Mouse (Mus musculus): Measurements from ENCODE around the gene Cacna1s. TPM values are rescaled to one million over a fixed set of nuclear protein-coding genes. Genes with fewer than 3 reads are reported as not detected.

The Cacna1s gene
- polyA plus RNA-seq, 1 experiment = 0.23 TPM

DNA sequence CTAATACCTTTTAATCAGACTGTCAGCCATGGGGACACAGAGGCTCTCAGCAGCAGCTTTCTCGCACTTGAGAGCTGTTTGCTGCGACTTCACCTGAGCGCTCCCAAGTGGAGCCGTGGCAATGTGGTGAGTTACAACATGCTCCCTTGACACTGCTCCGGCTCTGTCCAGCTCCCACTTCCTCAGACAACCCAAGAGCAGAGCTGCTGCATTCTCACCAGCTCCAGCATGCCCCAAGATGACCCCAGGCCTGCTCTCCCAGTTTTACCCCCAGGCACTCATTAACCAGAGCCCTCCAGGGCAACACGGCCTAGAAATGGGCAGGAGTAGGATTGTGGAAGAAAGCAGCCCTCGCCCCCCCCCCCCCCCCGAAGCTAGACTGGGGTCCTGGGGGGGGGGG, 20.9 kb upstream of the Cacna1s start:
- no peaks in the 10 kb centered on the region for H3K79me2 ChIP-seq (ENCODE audit: control insufficient read depth, insufficient read depth)
- H3K4me3 ChIP-seq (ENCODE audit: insufficient read depth, poor library complexity, severe bottlenecking) = no peak overlapping the region
- no peaks in the 10 kb centered on the region for H3K79me3 ChIP-seq (ENCODE audit: low read depth)
- no peaks in the 10 kb centered on the region for H3K36me3 ChIP-seq (ENCODE audit: control insufficient read depth, insufficient read depth)
- no peak overlapping the region for H3ac ChIP-seq (ENCODE audit: control insufficient read depth, insufficient read length, low read depth)
- TF ChIP-seq MYOG (IDR thresholded peaks at IDR 0.05; ENCODE audit: control insufficient read depth, extremely low read depth, insufficient read length) (no peak), FOSL1 (IDR thresholded peaks at IDR 0.05; ENCODE audit: insufficient read depth, low read length, poor library complexity, severe bottlenecking) (no peak), MYOD1 (IDR thresholded peaks at IDR 0.05; ENCODE audit: control insufficient read depth, insufficient read length, low read depth) (no peak), CEBPB (IDR thresholded peaks at IDR 0.05; ENCODE audit: low read depth) (no peak), MAX (IDR thresholded peaks at IDR 0.05) (no peak), CTCF (IDR thresholded peaks at IDR 0.05; ENCODE audit: control insufficient read depth, insufficient read depth, insufficient read length) (no peak), USF1 (IDR thresholded peaks at IDR 0.05; ENCODE audit: low read depth) (no peak)
- no peaks in the 10 kb centered on the region for H3K27me3 ChIP-seq (ENCODE audit: control insufficient read depth, insufficient read depth, insufficient read length)

DNA sequence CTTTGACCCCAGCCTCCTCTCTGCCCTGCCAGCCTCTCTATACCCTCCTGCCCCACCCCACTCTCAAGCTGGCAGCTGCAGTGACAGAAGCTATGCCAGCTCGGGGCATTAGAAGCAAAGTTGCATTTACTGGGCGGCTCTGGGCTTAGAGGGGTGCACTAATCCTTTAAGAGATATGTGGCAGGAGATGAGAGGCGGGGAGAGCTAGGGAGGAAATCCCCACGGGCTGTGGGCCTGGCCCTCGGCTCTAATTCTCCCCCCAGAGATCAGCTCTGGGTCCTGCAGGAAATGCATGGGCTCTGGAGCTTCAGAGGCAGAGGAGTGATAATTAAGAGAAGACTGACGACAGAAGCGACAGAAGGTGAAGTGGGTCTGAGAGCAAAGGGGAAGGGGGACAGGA, 19.6 kb upstream of the Cacna1s start:
- H3K27me3 ChIP-seq (ENCODE audit: control insufficient read depth, insufficient read depth, insufficient read length) = no peaks in the 10 kb centered on the region
- H3K79me3 ChIP-seq (ENCODE audit: low read depth) = no peaks in the 10 kb centered on the region
- TF ChIP-seq CTCF (IDR thresholded peaks at IDR 0.05; ENCODE audit: control insufficient read depth, insufficient read depth, insufficient read length) (no peak), FOSL1 (IDR thresholded peaks at IDR 0.05; ENCODE audit: insufficient read depth, low read length, poor library complexity, severe bottlenecking) (no peak)
- H3K79me2 ChIP-seq (ENCODE audit: control insufficient read depth, insufficient read depth) = no peaks in the 10 kb centered on the region
- H3ac ChIP-seq (ENCODE audit: control insufficient read depth, insufficient read length, low read depth) = no peak overlapping the region
- H3K4me3 ChIP-seq (ENCODE audit: insufficient read depth, poor library complexity, severe bottlenecking) = no peak overlapping the region
- no peaks in the 10 kb centered on the region for H3K36me3 ChIP-seq (ENCODE audit: control insufficient read depth, insufficient read depth)

DNA sequence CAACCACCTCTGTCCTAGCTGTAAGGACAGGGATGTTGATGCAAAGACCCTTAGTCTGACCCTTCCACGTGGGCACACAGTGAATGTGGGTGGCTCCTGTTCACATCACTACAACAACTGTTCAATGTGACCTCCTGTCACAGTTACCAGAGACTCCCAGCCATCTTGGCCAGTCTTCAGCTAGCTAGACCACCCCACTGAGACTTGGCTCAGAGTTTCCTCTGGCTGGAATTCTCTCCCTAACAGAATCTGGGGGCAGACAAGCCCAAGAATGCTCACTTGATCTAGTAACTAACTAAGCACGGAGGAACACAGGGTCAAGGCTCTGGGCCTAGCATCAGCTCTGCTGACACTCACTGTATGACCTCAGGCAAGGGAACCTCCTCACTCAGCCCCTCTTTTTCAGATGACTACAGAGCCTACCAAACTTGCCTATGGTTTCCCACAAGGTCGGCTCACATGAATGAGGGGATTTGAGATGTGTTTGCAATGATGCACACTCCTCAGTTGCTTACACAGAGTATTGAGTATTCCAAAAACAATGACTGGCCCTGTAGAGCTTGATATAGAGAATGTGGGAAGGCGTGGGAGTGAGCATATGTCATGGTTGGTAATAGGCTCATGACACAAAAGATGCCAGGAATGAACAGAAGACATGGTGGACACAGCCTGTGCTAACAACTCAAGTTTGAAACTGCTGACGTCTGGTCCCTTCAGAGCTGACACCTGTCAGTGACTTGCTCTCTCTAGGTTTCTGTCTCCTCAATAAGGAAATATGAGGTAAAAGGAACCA, 13.6 kb upstream of the Cacna1s start:
- H3K27me3 ChIP-seq (ENCODE audit: control insufficient read depth, insufficient read depth, insufficient read length) = no peaks in the 10 kb centered on the region
- no peaks in the 10 kb centered on the region for H3K79me3 ChIP-seq (ENCODE audit: low read depth)
- no peak overlapping the region for H3K4me3 ChIP-seq (ENCODE audit: insufficient read depth, poor library complexity, severe bottlenecking)
- no peak for TF ChIP-seq CTCF (IDR thresholded peaks at IDR 0.05; ENCODE audit: control insufficient read depth, insufficient read depth, insufficient read length)
- no peak for TF ChIP-seq CEBPB (IDR thresholded peaks at IDR 0.05; ENCODE audit: low read depth)
- no peak for TF ChIP-seq MYOD1 (IDR thresholded peaks at IDR 0.05; ENCODE audit: control insufficient read depth, insufficient read length, low read depth)
- no peak for TF ChIP-seq MYOG (IDR thresholded peaks at IDR 0.05; ENCODE audit: control insufficient read depth, extremely low read depth, insufficient read length)
- no peak for TF ChIP-seq FOSL1 (IDR thresholded peaks at IDR 0.05; ENCODE audit: insufficient read depth, low read length, poor library complexity, severe bottlenecking)
- no peaks in the 10 kb centered on the region for H3K36me3 ChIP-seq (ENCODE audit: control insufficient read depth, insufficient read depth)
- H3ac ChIP-seq (ENCODE audit: control insufficient read depth, insufficient read length, low read depth) = no peak overlapping the region
- no peaks in the 10 kb centered on the region for H3K79me2 ChIP-seq (ENCODE audit: control insufficient read depth, insufficient read depth)

DNA sequence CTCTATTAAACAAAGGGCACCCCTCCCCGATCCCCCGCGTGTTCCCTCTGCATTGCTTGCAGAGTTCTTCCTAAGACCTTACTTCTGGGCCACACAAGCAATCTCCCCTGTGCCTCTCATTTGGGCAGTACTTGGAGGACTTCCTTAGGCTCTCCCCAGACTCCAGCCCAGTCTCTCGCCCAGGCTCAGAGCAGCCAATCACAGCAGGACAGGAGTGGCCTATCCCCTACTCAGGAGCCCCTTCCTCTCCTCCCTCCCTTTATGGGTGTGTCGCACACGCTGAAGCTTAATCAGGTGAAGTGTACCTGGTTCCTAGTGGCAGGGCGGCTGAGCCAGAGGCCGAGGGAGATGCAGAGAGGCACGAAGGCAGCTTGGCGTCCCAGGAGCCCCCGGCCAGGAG, 12.1 kb upstream of the Cacna1s start:
- no peaks in the 10 kb centered on the region for H3K79me3 ChIP-seq (ENCODE audit: low read depth)
- no peaks in the 10 kb centered on the region for H3K27me3 ChIP-seq (ENCODE audit: control insufficient read depth, insufficient read depth, insufficient read length)
- no peak overlapping the region for H3K4me3 ChIP-seq (ENCODE audit: insufficient read depth, poor library complexity, severe bottlenecking)
- no peaks in the 10 kb centered on the region for H3K36me3 ChIP-seq (ENCODE audit: control insufficient read depth, insufficient read depth)
- TF ChIP-seq MYOG (IDR thresholded peaks at IDR 0.05; ENCODE audit: control insufficient read depth, extremely low read depth, insufficient read length) (no peak), USF1 (IDR thresholded peaks at IDR 0.05; ENCODE audit: low read depth) (no peak), MAX (IDR thresholded peaks at IDR 0.05) (no peak), CEBPB (IDR thresholded peaks at IDR 0.05; ENCODE audit: low read depth) (no peak), MYOD1 (IDR thresholded peaks at IDR 0.05; ENCODE audit: control insufficient read depth, insufficient read length, low read depth) (no peak), FOSL1 (IDR thresholded peaks at IDR 0.05; ENCODE audit: insufficient read depth, low read length, poor library complexity, severe bottlenecking) (no peak), CTCF (IDR thresholded peaks at IDR 0.05; ENCODE audit: control insufficient read depth, insufficient read depth, insufficient read length) (no peak)
- no peak overlapping the region for H3ac ChIP-seq (ENCODE audit: control insufficient read depth, insufficient read length, low read depth)
- no peaks in the 10 kb centered on the region for H3K79me2 ChIP-seq (ENCODE audit: control insufficient read depth, insufficient read depth)

DNA sequence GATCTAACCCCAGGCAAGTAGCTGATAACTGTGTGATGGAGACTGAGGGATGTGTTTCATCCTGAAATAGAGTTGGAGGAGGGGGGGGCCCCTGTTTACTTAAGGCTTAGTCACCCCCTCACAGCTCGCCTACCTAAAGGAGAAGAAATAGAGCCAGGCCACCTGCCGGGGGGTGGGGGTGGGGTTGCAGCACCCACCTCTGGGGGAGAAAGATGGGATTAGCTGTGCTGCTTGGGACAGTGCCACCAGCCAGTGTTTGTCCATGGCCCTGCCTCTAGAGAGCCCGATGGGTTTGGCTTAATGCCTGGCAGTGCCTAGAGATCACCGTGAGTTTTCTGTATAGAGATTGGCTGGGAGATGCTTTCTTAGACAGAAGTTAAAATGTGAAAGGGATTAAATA, 11.7 kb upstream of the Cacna1s start:
- no peaks in the 10 kb centered on the region for H3K79me3 ChIP-seq (ENCODE audit: low read depth)
- no peak overlapping the region for H3K4me3 ChIP-seq (ENCODE audit: insufficient read depth, poor library complexity, severe bottlenecking)
- no peaks in the 10 kb centered on the region for H3K27me3 ChIP-seq (ENCODE audit: control insufficient read depth, insufficient read depth, insufficient read length)
- no peak overlapping the region for H3ac ChIP-seq (ENCODE audit: control insufficient read depth, insufficient read length, low read depth)
- TF ChIP-seq MYOD1 (IDR thresholded peaks at IDR 0.05; ENCODE audit: control insufficient read depth, insufficient read length, low read depth) (no peak), MAX (IDR thresholded peaks at IDR 0.05) (no peak), CTCF (IDR thresholded peaks at IDR 0.05; ENCODE audit: control insufficient read depth, insufficient read depth, insufficient read length) (no peak), USF1 (IDR thresholded peaks at IDR 0.05; ENCODE audit: low read depth) (no peak), CEBPB (IDR thresholded peaks at IDR 0.05; ENCODE audit: low read depth) (no peak), FOSL1 (IDR thresholded peaks at IDR 0.05; ENCODE audit: insufficient read depth, low read length, poor library complexity, severe bottlenecking) (no peak)
- no peaks in the 10 kb centered on the region for H3K36me3 ChIP-seq (ENCODE audit: control insufficient read depth, insufficient read depth)
- H3K79me2 ChIP-seq (ENCODE audit: control insufficient read depth, insufficient read depth) = no peaks in the 10 kb centered on the region

DNA sequence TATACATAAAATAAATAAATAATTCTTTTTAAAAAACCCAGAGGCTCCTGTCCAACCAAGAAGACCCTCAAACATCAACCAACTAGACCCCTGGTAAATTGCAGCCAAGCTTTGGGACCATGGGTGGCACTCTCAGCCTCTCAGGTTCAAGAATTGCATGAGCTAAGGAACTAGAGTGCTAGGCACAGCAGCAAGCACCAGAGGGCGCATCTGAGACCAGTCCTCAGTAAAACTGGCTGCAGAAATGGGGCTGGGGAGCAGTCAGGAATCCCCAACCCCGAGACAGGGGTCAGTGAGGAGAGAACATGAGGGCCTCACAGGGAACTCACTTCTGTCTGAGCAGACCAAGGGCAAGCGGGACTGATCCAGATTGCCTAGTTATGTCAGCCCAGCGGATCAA, 6.8 kb upstream of the Cacna1s start:
- Histone ChIP-seq H3K27me3 (ENCODE audit: control insufficient read depth, insufficient read depth, insufficient read length) (no peaks in the 10 kb centered on the region), H3K4me3 (ENCODE audit: insufficient read depth, poor library complexity, severe bottlenecking) (no peak overlapping the region), H3K36me3 (ENCODE audit: control insufficient read depth, insufficient read depth) (no peaks in the 10 kb centered on the region), H3K79me2 (ENCODE audit: control insufficient read depth, insufficient read depth) (no peaks in the 10 kb centered on the region), H3ac (ENCODE audit: control insufficient read depth, insufficient read length, low read depth) (no peak overlapping the region), H3K79me3 (ENCODE audit: low read depth) (no peaks in the 10 kb centered on the region)
- TF ChIP-seq CEBPB (IDR thresholded peaks at IDR 0.05; ENCODE audit: low read depth) (no peak), FOSL1 (IDR thresholded peaks at IDR 0.05; ENCODE audit: insufficient read depth, low read length, poor library complexity, severe bottlenecking) (no peak), CTCF (IDR thresholded peaks at IDR 0.05; ENCODE audit: control insufficient read depth, insufficient read depth, insufficient read length) (peak; percentile 78)
